Mouse (Mus musculus) Patski (cell line): ENCODE data around the gene Lama2. TPM values are rescaled to one million over a fixed set of nuclear protein-coding genes. Genes with fewer than 3 reads are reported as not detected.

Experiments used
- ATAC-seq: fragments of 100-300 bp; one replicate; pipeline ENCODE4 v1.8.0; 2021
- CTCF ChIA-PET: fragments of 350-600 bp; sonication (Branson Sonifier 250); formaldehyde crosslinking; loops from one replicate; lab custom pipeline; 2022; ENCODE audit warnings: inconsistent platforms; lab: Charles Lee
- POLR2A ChIA-PET: fragments of 350-600 bp; sonication (Branson Sonifier 250); formaldehyde crosslinking; loops from one replicate; lab custom pipeline; 2022; ENCODE audit warnings: antibody characterized with exemption, inconsistent platforms; lab: Charles Lee
- DNase-seq: peaks from one replicate; pipeline ENCODE4 v3.0.0-alpha.2; 2011; ENCODE audit warnings: low read depth, low spot score
- H3K27me3 ChIP-seq: fragments of 371-371 bp; one replicate; pipeline ENCODE4 v1.5.1; 2021
- CTCF ChIP-seq: fragments of 100-300 bp; IDR thresholded peaks from one replicate; pipeline ENCODE4 v1.5.1; 2021
- in situ Hi-C: fragments of 300-500 bp; cut with MboI; formaldehyde crosslinking; loops from 3 replicates; pipeline ENCODE4 v1.11.1; 2018; ENCODE audit warnings: low pct_unique_long_range_greater_than_20kb, mixed read lengths
- polyA plus RNA-seq: library from polyadenylated mRNA; unstranded; gene quantifications from one replicate; pipeline ENCODE4 v1.2.3, GENCODE M21; 2021

Lama2 gene
- polyA plus RNA-seq, 1 experiment from 2014 or later = 0.01 TPM

- ATAC-seq (no peak), DNase-seq (no peak)
- TF ChIP-seq CTCF = no peak
- in situ Hi-C loops = no loop called here
- peaks cover 8% of the 10 kb centered on the region for H3K27me3 ChIP-seq
- CTCF ChIA-PET = interaction anchor here (0.8 to 1.4 kb wide), 2 partner anchors 10 to 14 kb away, joined by 3 to 9 read pairs; no protein-coding TSS in a partner anchor
- POLR2A ChIA-PET = no interaction called here
Measured at GRCm38 (mm10) chr10:27022707-27023106, 596.9 kb downstream of the Lama2 start.

GRCm38 (mm10) chr10:27012804-27013365, 606.7 kb downstream of the Lama2 start:
- peak; percentile 50 for TF ChIP-seq CTCF
- DNase-seq = no peak
- ChIA-PET POLR2A (no interaction called here), CTCF (interaction anchor here (1.0 to 2.8 kb wide), 5 partner anchors 10 to 116 kb away, joined by 3 to 9 read pairs (median 3); no protein-coding TSS in a partner anchor)
- ATAC-seq = no peak
- in situ Hi-C loops = no loop called here
- no peaks in the 10 kb centered on the region for H3K27me3 ChIP-seq

GRCm38 (mm10) chr10:27007364-27007763, 612.2 kb downstream of the Lama2 start:
- H3K27me3 ChIP-seq = no peaks in the 10 kb centered on the region
- ChIA-PET CTCF (interaction anchor here (1.0 to 2.4 kb wide), 5 partner anchors 8 to 49 kb away, joined by 3 to 11 read pairs (median 3); no protein-coding TSS in a partner anchor), POLR2A (no interaction called here)
- no peak for ATAC-seq
- in situ Hi-C loops = no loop called here
- no peak for TF ChIP-seq CTCF
- no peak for DNase-seq

GRCm38 (mm10) chr10:27005716-27006115, 613.8 kb downstream of the Lama2 start:
- CTCF ChIA-PET = interaction anchor here (2.4 kb wide), 1 partner anchor 9 kb away, joined by 11 read pairs; no protein-coding TSS in a partner anchor
- H3K27me3 ChIP-seq = no peaks in the 10 kb centered on the region
- in situ Hi-C loops = no loop called here

DNA sequence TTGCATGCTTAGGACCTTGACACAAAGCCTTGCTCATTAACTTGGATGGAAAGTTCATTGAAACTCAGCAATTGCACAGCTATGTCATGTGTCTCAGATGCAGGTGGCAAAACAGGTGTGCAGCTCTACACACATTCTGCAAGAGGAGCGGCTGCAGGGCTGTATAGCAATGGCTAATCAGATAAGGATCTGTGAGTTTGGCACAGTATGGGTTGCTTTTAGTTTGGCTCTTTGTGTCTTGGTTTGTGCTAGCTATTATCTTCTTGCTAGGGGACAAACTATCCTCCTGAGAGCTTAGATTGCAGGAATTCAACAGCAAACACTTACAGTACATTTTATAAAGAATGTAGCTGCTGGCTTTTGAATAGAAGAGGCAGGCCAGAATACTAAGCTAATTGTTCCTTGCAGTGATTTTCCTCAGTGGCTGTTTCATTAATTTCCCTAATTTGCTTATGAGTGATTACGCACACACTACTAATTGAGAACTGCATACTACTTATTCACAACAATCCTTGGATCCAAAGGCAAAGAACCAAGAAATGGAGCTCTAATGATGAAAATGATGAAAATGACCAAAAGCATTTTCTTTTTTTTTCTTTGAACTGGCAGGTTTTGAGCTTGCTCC, 617.9 kb downstream of the Lama2 start:
- CTCF ChIA-PET = interaction anchor here (1.3 kb wide), 1 partner anchor 111 kb away, joined by 3 read pairs; no protein-coding TSS in a partner anchor
- no peak for DNase-seq
- no peak for ATAC-seq
- in situ Hi-C loops = no loop called here
- no peak for TF ChIP-seq CTCF
- no peaks in the 10 kb centered on the region for H3K27me3 ChIP-seq
- POLR2A ChIA-PET = no interaction called here

More at GRCm38 (mm10) chr10:27005716-27006115, 613.8 kb downstream of the Lama2 start:
- POLR2A ChIA-PET = interaction anchor here (0.7 kb wide), 1 partner anchor 104 kb away, joined by 3 read pairs; no protein-coding TSS in a partner anchor
- DNase-seq = no peak
- TF ChIP-seq CTCF = no peak
- ATAC-seq = no peak

- no peak for DNase-seq
- TF ChIP-seq CTCF = no peak
- no peak for ATAC-seq
- H3K27me3 ChIP-seq = no peaks in the 10 kb centered on the region
- POLR2A ChIA-PET = interaction anchor here (0.5 to 0.7 kb wide), 2 partner anchors 33 to 1683 kb away, joined by 3 to 5 read pairs; no protein-coding TSS in a partner anchor
- in situ Hi-C loops = loop anchor here (5.0 to 10.0 kb wide), 2 partner anchors 99 to 242 kb away; partner anchors contain the start of gene Arhgap18
- CTCF ChIA-PET = interaction anchor here (1.0 to 3.5 kb wide), 6 partner anchors 10 to 283 kb away, joined by 3 to 11 read pairs (median 4); no protein-coding TSS in a partner anchor
Measured at GRCm38 (mm10) chr10:26996684-26997083, 622.9 kb downstream of the Lama2 start.

- TF ChIP-seq CTCF = no peak
- peak; percentile 99 for ATAC-seq
- DNase-seq = peak; percentile 89
- in situ Hi-C loops = loop anchor here (5.0 to 10.0 kb wide), 2 partner anchors 99 to 241 kb away; partner anchors contain the start of gene Arhgap18
- no peaks in the 10 kb centered on the region for H3K27me3 ChIP-seq
- ChIA-PET CTCF (interaction anchor here (0.7 to 3.5 kb wide), 10 partner anchors 11 to 282 kb away, joined by 3 to 11 read pairs (median 3); no protein-coding TSS in a partner anchor), POLR2A (interaction anchor here (0.7 kb wide), 1 partner anchor 34 kb away, joined by 3 read pairs; no protein-coding TSS in a partner anchor)
Measured at GRCm38 (mm10) chr10:26995987-26996386, 623.6 kb downstream of the Lama2 start.

DNA sequence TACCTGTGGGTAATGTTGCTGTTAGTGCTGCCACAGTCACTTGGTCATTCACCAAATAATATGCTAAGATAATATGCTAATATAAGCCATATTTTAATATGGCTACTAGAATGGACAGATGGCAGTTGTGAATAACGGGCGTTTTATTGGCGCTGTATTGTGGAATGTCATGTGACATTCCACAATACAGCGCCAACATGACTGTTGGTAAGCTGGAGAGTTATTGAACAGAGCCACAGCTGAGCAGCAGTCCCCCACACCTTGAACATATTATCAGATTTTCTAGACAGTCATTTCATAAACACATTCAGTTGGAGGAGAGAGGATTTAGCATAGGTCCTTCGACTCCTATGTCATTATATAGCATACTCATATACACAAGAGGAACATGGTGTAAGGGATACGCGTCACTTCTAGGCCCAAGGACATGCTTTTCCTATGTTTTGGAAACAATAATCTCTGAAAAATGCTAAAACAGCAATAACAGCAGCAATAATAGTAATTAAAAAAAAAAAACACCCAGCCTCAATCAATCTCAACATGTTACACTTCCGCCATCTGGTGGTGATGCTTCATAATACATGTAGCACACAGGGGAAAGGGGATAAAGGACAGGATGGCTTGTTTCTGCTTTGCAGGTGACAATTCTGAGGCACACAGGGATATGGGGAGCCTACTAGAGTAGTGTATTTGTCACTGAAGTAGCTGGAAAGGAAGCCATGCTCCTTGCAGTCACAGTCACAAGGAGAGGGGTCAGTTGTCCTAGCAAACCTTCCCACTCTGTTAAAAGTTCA, 624.2 kb downstream of the Lama2 start:
- in situ Hi-C loops = loop anchor here (5.0 to 10.0 kb wide), 2 partner anchors 98 to 241 kb away; partner anchors contain the start of gene Arhgap18
- POLR2A ChIA-PET = interaction anchor here (1.0 kb wide), 1 partner anchor 11 kb away, joined by 6 read pairs; no protein-coding TSS in a partner anchor
- DNase-seq (no peak), ATAC-seq (peak; percentile 82)
- peak; percentile 75 for TF ChIP-seq CTCF
- H3K27me3 ChIP-seq = no peaks in the 10 kb centered on the region
- CTCF ChIA-PET = interaction anchor here (0.7 to 3.5 kb wide), 12 partner anchors 9 to 281 kb away, joined by 3 to 11 read pairs (median 3); no protein-coding TSS in a partner anchor

- CTCF ChIA-PET = interaction anchor here (0.8 to 2.3 kb wide), 5 partner anchors 8 to 241 kb away, joined by 3 to 6 read pairs (median 4); partner anchors contain the start of gene Arhgap18
- DNase-seq = no peak
- H3K27me3 ChIP-seq = no peaks in the 10 kb centered on the region
- TF ChIP-seq CTCF = no peak
- ATAC-seq = no peak
- POLR2A ChIA-PET = interaction anchor here (0.6 to 1.0 kb wide), 3 partner anchors 10 to 30 kb away, joined by 4 to 6 read pairs (median 5); no protein-coding TSS in a partner anchor
- in situ Hi-C loops = loop anchor here (5.0 to 10.0 kb wide), 3 partner anchors 72 to 282 kb away; partner anchors contain the start of gene Arhgap18
Measured at GRCm38 (mm10) chr10:26993971-26994761, 625.4 kb downstream of the Lama2 start.
